15 mouse cellular contexts compared by ENCODE assay signal in genomic region chr10:71443086-71443485, GRCm38 (mm10).
DNase-seq lines count a peak whose midpoint lies in the region.
"Had no signal": no experiment of that assay in that cellular context is flagged by ENCODE, and none has a peak within 500 bp of the region (broad histone marks: within the 10 kb centered on the region; RNA-seq: fewer than 3 reads in every experiment).

No protein-coding gene starts in this region.

- intact Hi-C loops in left cerebral cortex, postnatal 14 days (cut with DNase I): no loop called here

- DNase-seq in heart, adult 11 months: peak; percentile 73
- DNase-seq in heart, adult 9 months (ENCODE audit: low spot score in 2 of 2): no peak
- DNase-seq in ES-CJ7 (ENCODE audit: low read depth, low spot score): peak; percentile 79
- DNase-seq in ZHBTc4 (ENCODE audit: low read depth, low spot score): peak; percentile 40
- no peak for DNase-seq in cerebellum, adult 11 months
- no peak for DNase-seq in left cerebral cortex, postnatal 14 days (ENCODE audit: low spot score in 2 of 2)
- DNase-seq: adrenal gland, adult 2 months; adrenal gland, postnatal 10 days; adrenal gland, postnatal 25 days; cerebellum, adult 18-20 months; cerebellum, adult 8-10 months; cerebellum, adult 9-11 months; cerebellum, postnatal 14 days; cerebellum, postnatal 36 days; embryo, embryonic 11 days had no signal

Comparison
In these comparisons a context has a peak if more than half of its experiments do, and no peak if none do; other contexts are left out.
1. DNase-seq: peak in heart, adult 11 months (single experiment), ES-CJ7 (single experiment) and ZHBTc4 (single experiment); none in heart, adult 9 months (0 of 2), cerebellum, adult 11 months (single experiment) and left cerebral cortex, postnatal 14 days (0 of 2).